16 mouse cellular contexts compared by ENCODE assay signal in the genomic region with DNA sequence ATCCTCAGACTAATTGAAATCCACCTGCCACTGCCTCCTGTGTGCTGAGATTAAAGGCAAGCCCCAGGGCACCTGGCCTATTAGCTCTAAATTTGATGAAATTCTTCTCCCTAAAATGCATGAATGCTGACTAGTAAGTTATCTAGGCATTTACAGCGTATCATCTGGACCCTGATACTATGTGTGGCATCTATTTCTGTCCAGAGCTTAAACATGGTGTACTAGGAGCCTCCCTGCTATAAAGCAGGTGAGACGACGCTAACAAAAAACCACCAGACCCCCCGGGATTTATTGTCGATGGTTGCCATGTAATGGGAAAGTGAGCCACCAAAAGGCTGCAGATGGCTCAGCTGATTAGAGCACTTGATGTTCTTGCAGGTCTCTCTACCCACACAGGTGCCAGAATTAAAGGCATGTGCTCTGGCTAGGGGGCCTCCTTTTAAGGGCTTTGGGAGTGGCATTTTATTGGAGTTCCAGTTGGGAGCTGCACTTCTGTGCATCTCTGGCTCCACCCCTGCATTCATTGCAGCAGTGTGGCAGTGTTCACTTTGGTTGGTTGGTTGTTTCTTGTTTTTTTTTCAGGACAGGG. TPM values are rescaled to one million over a fixed set of nuclear protein-coding genes. Genes with fewer than 3 reads are reported as not detected.
DNase-seq lines count a peak whose midpoint lies in the region; ATAC-seq lines count a peak whose summit lies in the region.
"Had no signal": no experiment of that assay in that cellular context is flagged by ENCODE, and none has a peak within 500 bp of the region (broad histone marks: within the 10 kb centered on the region; RNA-seq: fewer than 3 reads in every experiment).

No protein-coding gene starts in this region.

- H3K27me3 ChIP-seq in forebrain, embryonic 12.5 days = no peaks in the 10 kb centered on the region
- no peaks in the 10 kb centered on the region for H3K27me3 ChIP-seq in forebrain, embryonic 16.5 days (replicated peaks; ENCODE audit: control insufficient read depth, insufficient read depth, low read length)
- H3K27me3 ChIP-seq in liver, embryonic 12.5 days (replicated peaks) = no peaks in the 10 kb centered on the region
- no peaks in the 10 kb centered on the region for H3K27me3 ChIP-seq in heart, embryonic 11.5 days (ENCODE audit: control insufficient read depth, insufficient read depth, low read length)
- H3K27me3 ChIP-seq: embryonic facial prominence, embryonic 15.5 days; heart, embryonic 13.5 days; lung, embryonic 15.5 days had no signal

- no peaks in the 10 kb centered on the region for H3K9me3 ChIP-seq in forebrain, embryonic 12.5 days
- H3K9me3 ChIP-seq in forebrain, embryonic 16.5 days (ENCODE audit: control insufficient read depth, low read length) = no peaks in the 10 kb centered on the region
- no peaks in the 10 kb centered on the region for H3K9me3 ChIP-seq in liver, embryonic 12.5 days (replicated peaks)
- H3K9me3 ChIP-seq in heart, embryonic 11.5 days (replicated peaks; ENCODE audit: control insufficient read depth, low read length) = no peaks in the 10 kb centered on the region
- H3K9me3 ChIP-seq: embryonic facial prominence, embryonic 15.5 days; heart, embryonic 13.5 days; lung, embryonic 15.5 days had no signal

- DNase-seq in liver = no peak
- peak; percentile 59 for DNase-seq in brain, adult 2 months (ENCODE audit: low read depth, low spot score)
- DNase-seq in kidney, postnatal 36 days = no peak
- DNase-seq: adrenal gland, postnatal 25 days; cerebellum, adult 11 months; gastrocnemius, postnatal 36 days; kidney, adult 8-10 months had no signal

- no peak overlapping the region for H3K4me2 ChIP-seq in forebrain, embryonic 12.5 days
- H3K4me2 ChIP-seq in forebrain, embryonic 16.5 days (ENCODE audit: low read length) = no peak overlapping the region
- no peak overlapping the region for H3K4me2 ChIP-seq in liver, embryonic 12.5 days
- H3K4me2 ChIP-seq in heart, embryonic 11.5 days = no peak overlapping the region
- H3K4me2 ChIP-seq: embryonic facial prominence, embryonic 15.5 days; heart, embryonic 13.5 days; lung, embryonic 15.5 days; midbrain, embryonic 11.5 days had no signal

- H3K27ac ChIP-seq in forebrain, embryonic 12.5 days = 0 out of 2 replicates have a peak overlapping the region, but pooled peaks have one; percentile 21
- no peak overlapping the region for H3K27ac ChIP-seq in forebrain, embryonic 16.5 days (ENCODE audit: low read length)
- peak overlapping the region; percentile 5; the same call in 1 of the 2 replicates for H3K27ac ChIP-seq in liver, embryonic 12.5 days
- H3K27ac ChIP-seq in heart, embryonic 11.5 days (ENCODE audit: low read depth, low read length) = no peak overlapping the region
- H3K27ac ChIP-seq: embryonic facial prominence, embryonic 15.5 days; lung, embryonic 15.5 days had no signal

- no peak for ATAC-seq in forebrain, embryonic 12.5 days (ENCODE audit: low FRiP score)
- no peak for ATAC-seq in forebrain, embryonic 16.5 days
- 0 out of 2 replicates have a peak, but pooled peaks have one; percentile 24 for ATAC-seq in liver, embryonic 12.5 days
- 0 out of 2 replicates have a peak, but pooled peaks have one; percentile 34 for ATAC-seq in megakaryocyte-erythroid progenitor cell, adult 5-6 weeks (replicated peaks; ENCODE audit: low FRiP score, low TSS enrichment, poor library complexity, severe bottlenecking)
- ATAC-seq in heart, embryonic 11.5 days (replicated peaks; ENCODE audit: insufficient number of reproducible peaks, low FRiP score, low TSS enrichment) = no peak

- peaks cover 19% of the 10 kb centered on the region for H3K4me1 ChIP-seq in forebrain, embryonic 12.5 days
- H3K4me1 ChIP-seq in forebrain, embryonic 16.5 days (replicated peaks; ENCODE audit: control insufficient read depth, insufficient read depth, low read length) = peaks cover 4% of the 10 kb centered on the region; the same call in 1 of the 2 replicates
- peaks cover 43% of the 10 kb centered on the region for H3K4me1 ChIP-seq in liver, embryonic 12.5 days
- peaks cover 25% of the 10 kb centered on the region for H3K4me1 ChIP-seq in heart, embryonic 11.5 days (ENCODE audit: control insufficient read depth, insufficient read depth, low read length)

- peaks cover 31% of the 10 kb centered on the region for H3K36me3 ChIP-seq in forebrain, embryonic 12.5 days (replicated peaks)
- H3K36me3 ChIP-seq in forebrain, embryonic 16.5 days (ENCODE audit: control insufficient read depth, insufficient read depth) = peaks cover 6% of the 10 kb centered on the region
- H3K36me3 ChIP-seq in liver, embryonic 12.5 days = peaks cover 31% of the 10 kb centered on the region
- H3K36me3 ChIP-seq in heart, embryonic 11.5 days (ENCODE audit: control insufficient read depth, insufficient read depth, low read length) = peaks cover 2% of the 10 kb centered on the region

- H3K4me3 ChIP-seq in forebrain, embryonic 12.5 days (replicated peaks) = no peak overlapping the region
- no peak overlapping the region for H3K4me3 ChIP-seq in forebrain, embryonic 16.5 days (replicated peaks; ENCODE audit: low read length)
- no peak overlapping the region for H3K4me3 ChIP-seq in liver, embryonic 12.5 days
- no peak overlapping the region for H3K4me3 ChIP-seq in heart, embryonic 11.5 days (ENCODE audit: low read depth, low read length)
- H3K4me3 ChIP-seq: embryonic facial prominence, embryonic 15.5 days; heart, embryonic 13.5 days; lung, embryonic 15.5 days had no signal

- WGBS in forebrain, embryonic 12.5 days = 67% methylated on average over 5 of the region's 5 CpGs
- 54% methylated on average over 5 of the region's 5 CpGs for WGBS in forebrain, embryonic 16.5 days
- 60% methylated on average over 5 of the region's 5 CpGs for WGBS in liver, embryonic 12.5 days (ENCODE audit: insufficient replicate concordance)
- WGBS in heart, embryonic 11.5 days (ENCODE audit: insufficient replicate concordance) = 63% methylated on average over 5 of the region's 5 CpGs

- H3K9ac ChIP-seq in forebrain, embryonic 12.5 days = 0 out of 2 replicates have a peak overlapping the region, but pooled peaks have one; percentile 7
- no peak overlapping the region for H3K9ac ChIP-seq in forebrain, embryonic 16.5 days (replicated peaks; ENCODE audit: low read depth, low read length)
- no peak overlapping the region for H3K9ac ChIP-seq in liver, embryonic 12.5 days
- no peak overlapping the region for H3K9ac ChIP-seq in heart, embryonic 11.5 days (ENCODE audit: low read depth, low read length)
- H3K9ac ChIP-seq: embryonic facial prominence, embryonic 15.5 days; lung, embryonic 15.5 days had no signal

RNA-seq across cellular contexts. Expression of gene Zfp687, which starts 11.9 kb away (rescaled TPM):
- 36.6 and 39.0 TPM in 2 replicates for polyA plus RNA-seq in forebrain, embryonic 12.5 days (2016; fragmentation: Nextera tagmentation; extraction: Ambion mirVana)
- 20.0 and 20.7 TPM in 2 replicates for polyA plus RNA-seq in forebrain, embryonic 16.5 days (2015; fragmentation: Nextera tagmentation; extraction: Ambion mirVana)
- 12.6 and 14.4 TPM in 2 replicates for polyA plus RNA-seq in liver, embryonic 12.5 days (2016; fragmentation: Nextera tagmentation; extraction: Ambion mirVana)
- 16.8 and 25.9 TPM in 2 replicates for total RNA-seq in megakaryocyte-erythroid progenitor cell, adult 5-6 weeks (2014; fragmentation: Nextera tagmentation)
- 13.0 and 42.4 TPM in 2 replicates for total RNA-seq in megakaryocyte-erythroid progenitor cell, adult 5-6 weeks (2017)
- 16.2 and 19.6 TPM in 2 replicates for polyA plus RNA-seq in heart, embryonic 11.5 days (2014; fragmentation: Nextera tagmentation; extraction: Ambion mirVana)

RNA-seq across cellular contexts. Expression of gene Psmd4, which starts 15.3 kb away (rescaled TPM):
- polyA plus RNA-seq in forebrain, embryonic 12.5 days (2016; fragmentation: Nextera tagmentation; extraction: Ambion mirVana) = 283 and 295 TPM in 2 replicates
- 286 and 291 TPM in 2 replicates for polyA plus RNA-seq in forebrain, embryonic 16.5 days (2015; fragmentation: Nextera tagmentation; extraction: Ambion mirVana)
- polyA plus RNA-seq in liver, embryonic 12.5 days (2016; fragmentation: Nextera tagmentation; extraction: Ambion mirVana) = 216 and 229 TPM in 2 replicates
- total RNA-seq in megakaryocyte-erythroid progenitor cell, adult 5-6 weeks (2014; fragmentation: Nextera tagmentation) = 190 and 212 TPM in 2 replicates
- total RNA-seq in megakaryocyte-erythroid progenitor cell, adult 5-6 weeks (2017) = 336 and 456 TPM in 2 replicates
- 231 and 247 TPM in 2 replicates for polyA plus RNA-seq in heart, embryonic 11.5 days (2014; fragmentation: Nextera tagmentation; extraction: Ambion mirVana)

RNA-seq across cellular contexts. Expression of gene Pi4kb, which starts 52.6 kb away (rescaled TPM):
- 17.2 and 25.5 TPM in 2 replicates for polyA plus RNA-seq in forebrain, embryonic 12.5 days (2016; fragmentation: Nextera tagmentation; extraction: Ambion mirVana)
- 26.4 and 29.7 TPM in 2 replicates for polyA plus RNA-seq in forebrain, embryonic 16.5 days (2015; fragmentation: Nextera tagmentation; extraction: Ambion mirVana)
- 12.6 and 13.1 TPM in 2 replicates for polyA plus RNA-seq in liver, embryonic 12.5 days (2016; fragmentation: Nextera tagmentation; extraction: Ambion mirVana)
- total RNA-seq in megakaryocyte-erythroid progenitor cell, adult 5-6 weeks (2014; fragmentation: Nextera tagmentation) = 24.9 and 35.5 TPM in 2 replicates
- 22.7 and 27.9 TPM in 2 replicates for total RNA-seq in megakaryocyte-erythroid progenitor cell, adult 5-6 weeks (2017)
- 12.9 and 18.5 TPM in 2 replicates for polyA plus RNA-seq in heart, embryonic 11.5 days (2014; fragmentation: Nextera tagmentation; extraction: Ambion mirVana)

Comparison
In these comparisons a context has a peak if more than half of its experiments do, and no peak if none do; other contexts are left out.
1. H3K27ac ChIP-seq: peak in forebrain, embryonic 12.5 days (single experiment) and liver, embryonic 12.5 days (single experiment); none in forebrain, embryonic 16.5 days (single experiment) and heart, embryonic 11.5 days (single experiment).
2. ATAC-seq: peak in liver, embryonic 12.5 days (single experiment) and megakaryocyte-erythroid progenitor cell, adult 5-6 weeks (single experiment); none in forebrain, embryonic 12.5 days (single experiment), forebrain, embryonic 16.5 days (single experiment) and heart, embryonic 11.5 days (single experiment).